ENCODE assay signal across 30 mouse cellular contexts in the genomic region with DNA sequence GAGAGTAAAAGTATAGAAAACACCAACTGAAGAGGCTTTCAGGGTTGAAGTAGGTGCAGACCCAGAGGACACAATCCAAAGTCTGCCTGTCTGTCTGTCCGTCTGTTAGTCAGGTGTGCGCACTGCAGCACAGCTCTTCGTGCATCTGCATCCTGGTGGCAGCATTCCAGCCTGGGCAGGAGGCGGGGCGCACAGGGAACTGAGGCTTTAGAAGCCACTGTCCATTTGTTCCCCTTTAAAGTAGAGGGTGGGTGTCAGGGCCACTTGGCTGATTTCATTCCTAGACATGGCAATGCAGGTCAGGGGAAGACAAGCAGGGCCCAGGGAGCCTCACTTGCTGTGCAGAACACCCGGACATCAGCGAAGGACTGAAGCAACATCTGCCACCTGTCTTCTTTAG. TPM values are rescaled to one million over a fixed set of nuclear protein-coding genes. Genes with fewer than 3 reads are reported as not detected.
"Had no signal": no experiment of that assay in that cellular context is flagged by ENCODE, and none has a peak within 500 bp of the region (broad histone marks: within the 10 kb centered on the region; RNA-seq: fewer than 3 reads in every experiment).

No protein-coding gene starts in this region.

- H3K4me3 ChIP-seq: limb, embryonic 10.5 days; limb, embryonic 12.5 days; limb, embryonic 13.5 days; limb, embryonic 15.5 days; liver, embryonic 12.5 days; liver, embryonic 13.5 days; liver, embryonic 15.5 days; lung, embryonic 15.5 days; megakaryocyte, embryonic 14.5 days; midbrain, embryonic 10.5 days; midbrain, embryonic 12.5 days; midbrain, embryonic 13.5 days; midbrain, embryonic 15.5 days; myocyte had no signal

- H3K9me3 ChIP-seq: limb, embryonic 10.5 days; limb, embryonic 12.5 days; limb, embryonic 13.5 days; limb, embryonic 15.5 days; liver, embryonic 12.5 days; liver, embryonic 13.5 days; liver, embryonic 15.5 days; lung, embryonic 15.5 days; megakaryocyte, embryonic 14.5 days; midbrain, embryonic 10.5 days; midbrain, embryonic 12.5 days; midbrain, embryonic 13.5 days; midbrain, embryonic 15.5 days had no signal

- H3K4me1 ChIP-seq: limb, embryonic 10.5 days; limb, embryonic 12.5 days; limb, embryonic 13.5 days; limb, embryonic 15.5 days; liver, embryonic 12.5 days; liver, embryonic 13.5 days; liver, embryonic 15.5 days; lung, embryonic 15.5 days; megakaryocyte, embryonic 14.5 days; midbrain, embryonic 10.5 days; midbrain, embryonic 12.5 days; midbrain, embryonic 13.5 days; midbrain, embryonic 15.5 days had no signal

- H3K27ac ChIP-seq: limb, embryonic 10.5 days; limb, embryonic 12.5 days; limb, embryonic 13.5 days; limb, embryonic 15.5 days; liver, embryonic 12.5 days; liver, embryonic 13.5 days; liver, embryonic 14.5 days; liver, embryonic 15.5 days; lung, embryonic 15.5 days; macrophage; midbrain, embryonic 10.5 days; midbrain, embryonic 12.5 days; midbrain, embryonic 13.5 days; midbrain, embryonic 15.5 days had no signal

- H3K27me3 ChIP-seq: limb, embryonic 12.5 days; limb, embryonic 13.5 days; limb, embryonic 15.5 days; liver, embryonic 12.5 days; liver, embryonic 13.5 days; liver, embryonic 15.5 days; lung, embryonic 15.5 days; megakaryocyte, embryonic 14.5 days; midbrain, embryonic 12.5 days; midbrain, embryonic 13.5 days; midbrain, embryonic 15.5 days had no signal

- DNase-seq: left cerebral cortex, postnatal 4 days; liver; liver, embryonic 13.5 days; liver, postnatal 0 days; lung, adult 18-20 months; lung, adult 2 months; lung, embryonic 14.5 days; lung, postnatal 10 days; lung, postnatal 14 days; lung, postnatal 36 days; lung, postnatal 4 days; midbrain, embryonic 14.5 days had no signal

RNA-seq across cellular contexts. Expression of a gene that starts 30.6 kb away (rescaled TPM):
- total RNA-seq: left cerebral cortex, adult 8-10 months; megakaryocyte progenitor cell, adult 5-6 weeks; monocyte, adult 5-6 weeks had no signal
- polyA plus RNA-seq: macrophage had no signal
